Mouse (Mus musculus) limb, embryonic 12.5 days (tissue): ENCODE data around the gene Cul7. TPM values are rescaled to one million over a fixed set of nuclear protein-coding genes. Genes with fewer than 3 reads are reported as not detected.

Experiments used
- ATAC-seq: fragments of 200-750 bp; cut with Nextera tagmentation; 2 replicates; pipeline ENCODE4 v1.8.0; 2017; ENCODE audit warnings: low read depth, moderate TSS enrichment; ENCODE audit not compliant: insufficient number of reproducible peaks, insufficient read depth, low FRiP score, low TSS enrichment
- H3K27ac ChIP-seq: fragments of 300-500 bp; sonication (generic); 2 replicates; pipeline ENCODE4 v1.5.1; 2016; ENCODE audit warnings: mild to moderate bottlenecking, moderate library complexity
- H3K27me3 ChIP-seq: fragments of 300-500 bp; sonication (generic); 2 replicates; pipeline ENCODE4 v1.6.1; 2016; ENCODE audit warnings: mild to moderate bottlenecking, moderate library complexity
- H3K36me3 ChIP-seq: fragments of 300-500 bp; sonication (generic); 2 replicates; pipeline ENCODE4 v1.6.1; 2016; ENCODE audit warnings: mild to moderate bottlenecking, moderate library complexity
- H3K4me1 ChIP-seq: fragments of 300-500 bp; sonication (generic); replicated peaks from 2 replicates; pipeline ENCODE4 v1.6.1; 2016
- H3K4me2 ChIP-seq: fragments of 300-500 bp; sonication (generic); 2 replicates; pipeline ENCODE4 v1.6.1; 2016; ENCODE audit warnings: mild to moderate bottlenecking, moderate library complexity
- H3K4me3 ChIP-seq: fragments of 300-500 bp; sonication (generic); replicated peaks from 2 replicates; pipeline ENCODE4 v1.5.1; 2016; ENCODE audit warnings: mild to moderate bottlenecking
- H3K9ac ChIP-seq: fragments of 300-500 bp; sonication (generic); replicated peaks from 2 replicates; pipeline ENCODE4 v1.6.1; 2016; ENCODE audit warnings: mild to moderate bottlenecking, moderate library complexity
- H3K9me3 ChIP-seq: fragments of 300-500 bp; sonication (generic); 2 replicates; pipeline ENCODE4 v1.6.1; 2016; ENCODE audit warnings: mild to moderate bottlenecking, moderate library complexity
- WGBS: fragments of 180-500 bp; shearing (Covaris S2); methylation state at CpG from one replicate; pipeline ENCODE4 v1.1.7; 2016; 5-methylcytosine and 5-hydroxymethylcytosine counted together
- polyA plus RNA-seq: library from polyadenylated mRNA; unstranded; fragments of >200 nt; fragmentation: Nextera tagmentation; extraction: Ambion mirVana; gene quantifications from 2 replicates; pipeline ENCODE4 v1.2.1, GENCODE M21; 2016

Gene Cul7
- polyA plus RNA-seq, 1 experiment from 2014 or later, result 56.1 TPM

DNA sequence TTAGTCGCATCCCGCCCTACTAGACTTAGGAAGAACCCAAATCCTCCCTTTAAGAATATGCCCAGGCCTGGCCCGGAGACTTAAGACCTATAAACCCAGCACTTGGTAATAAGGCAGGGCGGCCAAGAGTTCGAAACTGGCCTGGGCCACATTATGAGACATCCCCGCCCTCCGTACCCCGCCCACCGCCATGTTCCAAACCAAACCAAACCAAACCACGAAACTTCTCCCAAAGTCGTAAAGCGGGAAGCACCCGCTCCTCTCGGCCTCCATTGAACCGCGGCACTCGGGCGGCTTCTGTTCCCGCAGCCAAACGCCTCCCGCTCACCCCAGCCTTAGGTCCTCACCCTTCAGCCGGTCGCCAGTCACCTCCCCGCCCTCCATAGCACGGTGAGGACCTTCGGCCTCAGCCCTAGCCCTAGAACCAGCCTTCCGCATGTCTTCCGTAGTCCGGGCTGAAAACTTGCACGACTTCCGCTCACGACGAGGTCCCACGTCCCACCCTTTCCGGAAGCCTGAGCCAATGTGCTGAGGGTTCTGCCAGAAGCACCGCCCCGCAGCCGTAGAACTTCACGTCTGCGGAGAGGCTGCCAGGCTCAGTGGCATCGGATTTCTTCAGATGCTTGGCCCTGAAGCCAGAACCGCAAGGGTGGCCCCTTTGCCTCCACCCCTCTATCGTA is 23.9 kb downstream of the Cul7 start, which contains the start of gene Rrp36:
Gene Rrp36, minus strand, starts transcription at position 503 of the 680 bp plus-strand sequence.
- Histone ChIP-seq H3K27me3 (no peaks in the 10 kb centered on the region), H3K9me3 (no peaks in the 10 kb centered on the region; the same call in 1 of the 2 replicates), H3K9ac (peak within 1 kb of the TSS; percentile 83), H3K27ac (peak within 1 kb of the TSS; percentile 94), H3K4me2 (peak within 1 kb of the TSS; percentile 82), H3K4me3 (peak within 1 kb of the TSS; percentile 63), H3K36me3 (peaks cover 66% of the 10 kb centered on the region), H3K4me1 (peaks cover 32% of the 10 kb centered on the region)
- whole genome bisulfite sequencing, result 1% methylated on average over 43 of the region's 43 CpGs
- ATAC-seq, result peak; percentile 88

DNA sequence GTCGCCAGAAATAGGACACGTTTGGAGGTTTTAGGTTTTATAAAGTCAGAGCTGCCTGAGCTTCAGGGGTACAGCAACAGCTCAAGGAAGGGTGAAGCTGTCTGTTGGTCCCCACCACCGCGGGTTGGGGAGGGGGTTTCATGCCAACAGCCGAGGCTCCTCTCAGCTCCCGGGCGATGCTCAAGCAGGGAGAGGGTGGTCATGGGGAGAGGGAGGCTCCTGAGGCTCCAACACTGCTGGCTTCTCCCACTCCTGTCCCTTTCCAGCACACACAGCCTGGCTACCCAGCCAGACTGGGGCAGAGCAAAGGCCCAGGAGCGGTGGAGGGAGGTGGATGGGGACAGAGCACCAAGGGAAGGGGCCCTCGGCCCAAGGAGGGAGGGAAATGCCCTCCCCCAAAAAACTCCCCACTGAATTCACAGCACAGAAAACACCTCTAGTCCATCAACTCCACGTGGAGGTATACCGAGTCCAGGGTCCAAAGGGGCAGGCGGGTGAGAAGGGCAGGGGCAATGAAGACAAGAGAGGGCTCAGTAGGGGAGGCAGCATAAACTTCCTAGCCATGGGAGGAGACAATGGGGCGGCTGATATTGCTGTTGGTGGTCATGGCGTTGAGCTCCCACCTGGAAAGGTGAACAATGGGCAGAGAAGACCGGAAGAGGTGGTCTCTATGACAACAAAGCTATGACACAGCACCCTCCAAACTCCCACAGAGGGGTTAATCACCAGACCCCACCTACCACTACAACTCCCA is 24.6 kb downstream of the Cul7 start:
- no peaks in the 10 kb centered on the region for H3K27me3 ChIP-seq
- H3K9me3 ChIP-seq, result no peaks in the 10 kb centered on the region
- H3K27ac ChIP-seq, result peak overlapping the region; percentile 94
- H3K36me3 ChIP-seq, result peaks cover 61% of the 10 kb centered on the region
- 20% methylated on average over 15 of the region's 15 CpGs for WGBS
- H3K4me1 ChIP-seq, result peaks cover 40% of the 10 kb centered on the region
- H3K9ac ChIP-seq, result peak overlapping the region; percentile 83
- peak overlapping the region; percentile 63 for H3K4me3 ChIP-seq
- peak; percentile 24; the same call in 1 of the 2 replicates for ATAC-seq
- H3K4me2 ChIP-seq, result peak overlapping the region; percentile 82

DNA sequence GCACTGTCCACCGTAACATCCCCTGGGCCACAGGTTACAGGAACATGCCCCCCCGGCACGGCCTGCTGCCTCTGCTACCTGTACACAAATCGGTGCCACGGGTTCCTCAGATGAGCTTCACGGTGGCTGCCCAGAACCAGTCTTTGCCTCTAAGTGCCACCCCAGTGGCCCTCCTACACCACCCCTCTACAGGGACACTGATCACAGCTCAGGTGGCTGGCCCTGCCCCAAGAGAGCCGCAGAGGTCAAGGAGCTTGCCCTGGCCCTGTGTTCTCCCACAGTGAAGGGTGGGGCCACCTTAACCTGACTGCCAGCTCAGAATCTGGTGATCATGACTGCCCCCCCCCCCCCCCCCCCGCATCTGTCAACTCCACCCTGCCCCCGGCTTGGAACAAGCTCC is 28.3 kb downstream of the Cul7 start, which contains the start of gene Mea1:
Gene Mea1, plus strand, starts transcription at position 378 of the 400 bp plus-strand sequence.
- Histone ChIP-seq H3K4me1 (peaks cover 46% of the 10 kb centered on the region), H3K27me3 (no peaks in the 10 kb centered on the region), H3K27ac (0 out of 2 replicates have a peak within 1 kb of the TSS, but pooled peaks have one; percentile 18), H3K9me3 (no peaks in the 10 kb centered on the region), H3K9ac (peak within 1 kb of the TSS; percentile 78), H3K36me3 (peaks cover 50% of the 10 kb centered on the region), H3K4me2 (peak within 1 kb of the TSS; percentile 88), H3K4me3 (peak within 1 kb of the TSS; percentile 86)
- ATAC-seq, result no peak
- WGBS, result 94% methylated on average over 8 of the region's 9 CpGs

DNA sequence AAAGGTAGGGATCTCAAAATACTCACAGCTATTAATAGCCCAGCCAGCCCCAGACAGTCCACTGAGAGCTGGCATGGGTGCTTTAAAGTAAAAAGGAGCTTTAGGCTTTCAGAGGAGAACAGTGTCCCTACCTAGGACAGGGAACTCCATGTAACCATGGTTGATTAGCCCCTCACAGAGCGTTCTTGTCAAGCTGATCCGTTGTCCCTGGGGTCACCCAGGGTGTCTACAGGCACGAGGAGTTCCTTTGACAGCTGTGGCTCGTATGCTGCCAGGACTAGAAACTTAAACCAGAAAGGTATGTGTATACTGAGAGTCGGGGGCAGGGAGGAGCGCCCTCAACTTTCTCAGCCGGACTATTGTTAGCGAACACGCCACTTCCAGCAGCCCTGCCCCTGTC is 28.8 kb downstream of the Cul7 start:
- H3K36me3 ChIP-seq, result peaks cover 55% of the 10 kb centered on the region
- H3K9me3 ChIP-seq, result no peaks in the 10 kb centered on the region
- H3K27ac ChIP-seq, result 0 out of 2 replicates have a peak overlapping the region, but pooled peaks have one; percentile 18
- H3K27me3 ChIP-seq, result no peaks in the 10 kb centered on the region
- no peak for ATAC-seq
- peak overlapping the region; percentile 78 for H3K9ac ChIP-seq
- peak overlapping the region; percentile 86 for H3K4me3 ChIP-seq
- H3K4me2 ChIP-seq, result peak overlapping the region; percentile 88
- WGBS, result 61% methylated on average over 9 of the region's 9 CpGs
- H3K4me1 ChIP-seq, result peaks cover 43% of the 10 kb centered on the region

DNA sequence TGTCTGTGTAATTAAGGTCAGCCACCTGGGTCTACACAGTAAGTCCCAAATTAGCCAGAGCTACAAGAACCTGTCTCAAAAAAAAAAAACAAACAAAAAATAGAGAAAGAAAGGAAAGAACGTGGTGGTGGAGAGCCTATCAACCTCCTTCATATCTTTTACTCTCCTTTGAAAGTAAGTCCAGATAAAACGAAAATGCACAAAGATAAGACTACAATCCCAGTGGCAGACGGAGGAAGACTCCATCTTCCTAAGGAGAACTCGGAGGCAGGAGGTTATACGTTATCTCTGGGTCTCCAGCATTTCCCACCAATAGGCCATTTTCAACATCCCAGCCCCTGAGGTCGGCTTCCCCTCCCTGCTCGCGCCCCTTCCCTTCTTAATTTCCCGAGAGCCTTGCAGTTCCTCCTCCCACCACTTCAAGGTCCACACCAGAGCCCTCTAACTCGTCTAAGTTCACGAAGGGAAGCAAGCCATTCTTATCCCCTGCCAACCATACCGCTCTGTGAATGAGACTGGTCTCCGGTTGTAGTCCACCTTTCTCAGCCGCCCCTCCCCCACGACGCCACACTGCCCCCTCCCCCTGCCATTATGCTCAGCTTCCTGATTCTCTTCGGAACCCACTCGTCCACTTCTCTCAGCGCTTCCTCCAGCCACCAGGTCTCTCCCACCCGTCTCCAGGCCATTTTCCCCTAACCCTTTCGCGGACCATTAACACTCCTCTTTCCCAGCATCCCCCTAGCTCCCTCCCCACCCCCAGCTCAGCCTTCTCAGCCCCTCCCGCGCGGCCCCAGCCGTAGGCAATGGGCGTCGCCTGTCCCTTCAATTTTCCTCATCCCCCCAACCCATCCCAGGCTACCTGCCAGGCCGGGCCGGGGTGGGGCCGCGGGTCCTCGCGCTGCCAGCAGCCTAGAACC is 30.0 kb downstream of the Cul7 start:
- H3K27ac ChIP-seq, result peak overlapping the region; percentile 92
- H3K4me1 ChIP-seq, result peaks cover 35% of the 10 kb centered on the region
- H3K27me3 ChIP-seq, result no peaks in the 10 kb centered on the region
- no peaks in the 10 kb centered on the region for H3K9me3 ChIP-seq
- H3K4me3 ChIP-seq, result peak overlapping the region; percentile 86
- 0 out of 2 replicates have a peak, but pooled peaks have one; percentile 1 for ATAC-seq
- 1% methylated on average over 34 of the region's 34 CpGs for WGBS
- peaks cover 62% of the 10 kb centered on the region for H3K36me3 ChIP-seq
- H3K9ac ChIP-seq, result peak overlapping the region; percentile 78
- peak overlapping the region; percentile 88 for H3K4me2 ChIP-seq

DNA sequence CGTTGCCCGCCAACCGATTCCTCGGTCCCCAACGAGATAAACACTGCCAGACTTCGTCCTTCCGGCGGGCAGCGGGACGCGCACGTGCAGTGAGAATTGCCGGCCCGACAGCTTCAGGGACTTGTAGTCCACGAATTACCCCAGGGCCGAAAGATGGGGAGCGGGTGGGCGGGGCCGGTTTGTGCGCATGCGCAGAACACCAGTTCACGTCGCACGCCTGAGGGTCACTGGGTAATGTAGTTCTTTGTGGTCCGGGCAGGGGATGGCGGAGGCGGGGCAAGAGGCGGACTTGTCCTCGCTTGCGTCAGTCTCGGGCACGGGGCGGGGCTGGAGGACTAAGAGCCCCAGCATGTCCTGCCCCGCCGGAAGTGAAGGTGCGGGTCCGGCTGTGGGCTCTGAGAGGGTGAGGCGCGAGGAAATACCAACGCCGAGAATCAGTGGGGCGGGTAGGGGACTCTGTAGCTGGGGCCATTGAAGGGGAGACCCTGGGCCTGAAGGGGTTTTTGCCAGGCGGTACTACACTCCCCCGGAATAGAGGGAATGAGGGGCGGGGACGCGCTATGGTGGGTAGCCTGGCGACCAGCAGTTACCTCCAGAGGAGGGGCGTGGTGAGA is 30.7 kb downstream of the Cul7 start, which contains the start of gene Klhdc3:
Gene Klhdc3, minus strand, starts transcription at position 155 of the 614 bp plus-strand sequence.
- ATAC-seq, result peak; percentile 96
- peaks cover 31% of the 10 kb centered on the region for H3K4me1 ChIP-seq
- H3K27ac ChIP-seq, result peak within 1 kb of the TSS; percentile 92
- no peaks in the 10 kb centered on the region for H3K27me3 ChIP-seq
- peak within 1 kb of the TSS; percentile 78 for H3K9ac ChIP-seq
- peak within 1 kb of the TSS; percentile 88 for H3K4me2 ChIP-seq
- WGBS, result under 1% methylated on average over 49 of the region's 49 CpGs
- no peaks in the 10 kb centered on the region for H3K9me3 ChIP-seq
- H3K4me3 ChIP-seq, result peak within 1 kb of the TSS; percentile 86
- peaks cover 62% of the 10 kb centered on the region for H3K36me3 ChIP-seq

DNA sequence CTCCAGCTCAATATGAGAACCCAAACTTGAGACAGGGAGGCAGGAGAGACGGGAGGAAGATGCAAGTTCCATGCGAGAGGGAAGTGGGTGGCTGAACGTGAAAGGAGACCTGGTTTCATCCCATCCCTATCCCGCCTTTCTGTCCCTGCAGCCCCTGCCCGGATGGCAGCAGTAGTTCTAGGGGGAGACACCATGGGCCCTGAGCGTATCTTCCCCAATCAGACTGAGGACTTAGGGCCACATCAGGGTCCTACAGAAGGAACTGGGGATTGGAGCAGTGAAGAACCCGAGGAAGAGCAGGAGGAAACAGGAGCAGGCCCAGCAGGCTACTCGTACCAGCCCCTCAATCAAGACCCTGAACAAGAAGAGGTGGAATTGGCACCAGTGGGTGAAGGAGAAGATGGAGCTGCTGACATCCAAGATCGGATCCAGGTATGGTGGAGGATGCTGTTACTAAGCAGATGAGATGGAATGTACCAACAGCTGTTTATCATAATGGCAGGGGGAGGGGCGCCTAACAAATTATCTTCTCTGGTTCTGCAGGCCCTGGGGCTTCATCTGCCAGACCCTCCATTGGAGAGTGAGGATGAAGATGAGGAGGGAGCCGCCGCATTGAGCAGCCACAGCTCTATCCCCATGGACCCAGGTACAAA is 31.5 kb downstream of the Cul7 start:
- no peaks in the 10 kb centered on the region for H3K27me3 ChIP-seq
- H3K27ac ChIP-seq, result peak overlapping the region; percentile 76
- peak overlapping the region; percentile 88 for H3K4me2 ChIP-seq
- H3K4me3 ChIP-seq, result peak overlapping the region; percentile 86
- WGBS, result 25% methylated on average over 12 of the region's 12 CpGs
- H3K4me1 ChIP-seq, result peaks cover 31% of the 10 kb centered on the region
- peak overlapping the region; percentile 63 for H3K9ac ChIP-seq
- H3K36me3 ChIP-seq, result peaks cover 62% of the 10 kb centered on the region
- ATAC-seq, result no peak
- H3K9me3 ChIP-seq, result no peaks in the 10 kb centered on the region

DNA sequence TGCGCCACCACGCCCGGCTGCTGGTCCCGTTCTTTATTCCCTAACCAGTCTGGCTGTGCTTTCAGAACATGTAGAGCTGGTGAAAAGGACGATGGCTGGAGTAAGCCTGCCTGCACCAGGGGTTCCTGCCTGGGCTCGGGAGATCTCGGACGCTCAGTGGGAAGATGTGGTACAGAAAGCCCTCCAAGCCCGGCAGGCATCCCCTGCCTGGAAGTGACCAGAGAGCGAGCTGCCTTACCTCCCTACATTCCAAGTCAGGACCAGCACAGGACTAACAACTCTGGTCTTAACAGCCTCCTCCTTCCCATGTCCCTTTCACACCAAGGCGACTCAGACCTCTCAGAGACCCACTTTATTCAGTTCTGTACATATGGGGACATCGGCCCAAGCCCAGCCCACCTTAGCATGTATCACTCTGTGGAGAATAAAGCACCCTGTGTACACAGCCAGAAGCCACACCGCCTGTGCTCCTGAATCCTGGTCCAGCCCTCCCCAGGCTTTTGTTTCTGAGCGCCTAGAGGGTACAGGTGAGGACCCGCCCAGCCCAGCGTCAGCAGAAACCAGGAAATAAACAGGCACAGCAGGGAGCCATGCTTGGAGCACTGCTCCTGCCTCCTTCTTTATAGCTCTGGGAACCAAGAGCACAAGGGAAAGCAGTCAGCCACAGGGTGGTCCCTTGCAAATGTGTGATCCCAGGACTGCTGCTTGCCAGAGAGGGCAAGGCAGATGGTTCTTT is 32.7 kb downstream of the Cul7 start:
- peaks cover 31% of the 10 kb centered on the region for H3K4me1 ChIP-seq
- WGBS, result 81% methylated on average over 16 of the region's 16 CpGs
- H3K9me3 ChIP-seq, result no peaks in the 10 kb centered on the region
- no peak overlapping the region for H3K4me3 ChIP-seq
- H3K9ac ChIP-seq, result no peak overlapping the region
- H3K36me3 ChIP-seq, result peaks cover 62% of the 10 kb centered on the region
- ATAC-seq, result no peak
- H3K4me2 ChIP-seq, result no peak overlapping the region
- H3K27ac ChIP-seq, result no peak overlapping the region
- no peaks in the 10 kb centered on the region for H3K27me3 ChIP-seq

DNA sequence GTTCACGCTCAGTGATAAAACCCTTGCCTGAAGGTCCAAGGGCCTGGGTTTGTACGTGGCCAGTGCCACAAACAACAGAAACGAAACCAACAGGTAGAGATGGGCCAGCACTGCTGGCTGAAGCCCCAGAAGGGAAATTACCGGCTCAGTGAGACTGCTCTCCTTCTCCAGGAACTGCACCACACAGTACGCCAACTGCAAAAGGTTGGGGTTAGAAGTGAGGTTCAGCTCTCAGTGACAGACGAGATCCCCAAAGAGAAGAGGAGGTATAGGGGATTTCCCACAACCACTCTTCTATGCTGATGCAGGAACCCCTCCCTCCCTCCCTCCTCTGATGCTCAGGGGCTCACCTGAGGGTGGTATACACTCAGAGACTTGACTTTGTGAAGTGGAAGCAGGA is 35.8 kb downstream of the Cul7 start:
- H3K4me1 ChIP-seq, result peaks cover 12% of the 10 kb centered on the region
- no peaks in the 10 kb centered on the region for H3K27me3 ChIP-seq
- ATAC-seq, result no peak
- H3K27ac ChIP-seq, result no peak overlapping the region
- H3K9me3 ChIP-seq, result no peaks in the 10 kb centered on the region
- H3K9ac ChIP-seq, result no peak overlapping the region
- no peak overlapping the region for H3K4me2 ChIP-seq
- H3K4me3 ChIP-seq, result no peak overlapping the region
- WGBS, result 91% methylated on average over 6 of the region's 6 CpGs
- peaks cover 65% of the 10 kb centered on the region for H3K36me3 ChIP-seq
